Mouse (Mus musculus) right cerebral cortex, postnatal 4 days (tissue): ENCODE measurements around the gene Rpl27.
"Not testable (repeated sequence)": the region's sequence is repeated elsewhere in the genome, so short reads cannot be mapped to it uniquely, and the experiment has no call there.

Experiments
- DNase-seq: peaks from one replicate; pipeline ENCODE4 v3.0.0-alpha.2; 2022

The Rpl27 gene

DNA sequence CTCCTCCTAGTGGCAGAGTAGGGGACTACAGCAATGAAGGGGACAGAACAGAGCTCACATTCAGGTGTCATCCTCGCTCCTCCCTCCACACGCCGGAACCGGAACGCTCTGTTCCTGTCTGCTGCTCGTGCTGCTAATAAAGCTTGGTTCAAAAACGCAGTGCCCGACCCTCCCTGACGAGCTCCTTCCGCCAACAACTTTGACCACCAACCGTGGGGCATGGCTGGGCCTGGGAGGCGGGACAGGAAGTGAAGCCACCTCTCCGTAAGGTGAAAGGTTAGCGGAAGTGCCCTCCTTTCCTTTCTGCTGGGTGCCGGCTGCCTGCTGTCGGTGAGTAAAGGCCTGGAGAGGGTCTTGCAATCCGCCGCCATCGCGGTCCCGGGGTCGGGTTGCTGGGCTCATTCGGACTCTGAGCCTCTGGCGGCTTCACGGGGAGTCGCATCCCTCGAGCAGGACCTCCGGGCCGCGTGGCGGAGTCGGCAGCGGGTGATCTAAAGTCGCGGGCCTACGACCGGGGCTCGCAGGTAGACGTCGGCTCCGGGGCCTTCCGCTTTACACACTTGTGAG lies at the start of gene Rpl27:
Gene Rpl27 (plus strand): TSS at position 172 of the 567 bp plus-strand sequence.
- DNase-seq = peak; percentile 89

DNA sequence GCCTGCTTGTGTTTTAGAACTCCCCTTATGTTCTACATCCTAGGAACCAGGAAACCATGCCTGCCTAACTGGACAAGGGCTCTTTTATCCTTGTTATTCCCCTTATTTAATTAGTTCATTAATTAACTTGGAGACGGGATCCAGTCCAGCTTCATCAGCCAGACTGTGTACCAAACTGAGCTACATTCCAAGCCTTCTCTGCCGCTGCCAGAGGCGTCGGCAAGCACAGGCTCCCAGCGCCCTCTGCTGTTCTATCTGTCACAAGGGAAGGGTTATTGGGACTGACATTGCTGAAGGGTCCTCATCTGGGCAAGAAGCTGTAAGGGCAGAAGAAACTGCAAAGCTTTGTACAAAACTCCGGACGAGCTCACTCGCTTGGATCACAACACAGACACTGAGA lies 47.0 kb upstream of the Rpl27 start:
- DNase-seq = peak; percentile 79

DNA sequence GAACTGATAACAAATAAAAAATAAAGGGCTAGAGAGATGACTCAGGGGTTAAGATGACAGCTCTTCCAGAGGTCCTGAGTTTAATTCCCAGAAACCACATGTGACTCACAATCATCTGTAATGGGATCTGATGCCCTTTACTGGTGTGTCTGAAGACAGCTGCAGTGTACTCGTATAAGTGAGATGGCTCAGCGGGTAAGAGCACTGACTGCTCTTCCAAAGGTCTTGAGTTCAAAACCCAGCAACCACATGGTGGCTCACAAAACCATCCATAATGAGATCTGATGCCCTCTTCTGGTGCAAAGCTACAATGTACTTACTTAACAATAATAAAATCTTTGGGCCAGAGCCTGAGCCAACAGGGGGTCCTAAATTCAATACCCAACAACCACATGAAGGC lies 26.8 kb upstream of the Rpl27 start:
- DNase-seq = no peak

DNA sequence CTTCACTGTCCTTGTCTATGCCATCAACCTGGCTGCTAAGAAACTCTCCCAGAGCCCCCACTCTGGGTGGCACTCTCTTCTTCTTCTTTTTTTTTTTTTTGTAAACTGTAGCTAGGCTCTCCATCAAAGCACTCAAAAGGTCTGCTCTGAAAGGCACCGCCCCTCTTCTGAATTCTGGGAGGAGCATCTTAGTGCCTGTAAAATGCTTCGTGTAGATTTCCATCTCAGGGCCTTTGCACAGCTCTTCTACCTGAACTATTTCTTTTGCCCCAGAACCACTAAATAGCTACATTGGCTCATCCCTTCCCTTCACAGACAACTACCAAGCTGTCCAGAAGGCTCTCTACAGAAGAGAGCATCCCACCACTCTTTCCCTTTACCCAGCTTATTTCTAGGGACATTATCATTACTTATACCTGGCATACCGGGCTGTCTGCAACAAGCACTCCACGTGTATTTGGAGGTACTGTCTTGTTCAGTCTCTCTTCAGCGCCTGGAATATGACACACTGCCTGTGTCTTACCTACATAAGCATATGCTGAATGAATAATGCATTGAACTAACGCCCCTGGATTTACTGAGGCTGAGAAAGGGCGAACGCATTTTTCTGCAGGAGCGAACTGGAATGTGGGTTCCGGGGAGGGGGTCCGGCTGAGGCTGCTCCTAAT lies 25.5 kb upstream of the Rpl27 start:
- DNase-seq = no peak

DNA sequence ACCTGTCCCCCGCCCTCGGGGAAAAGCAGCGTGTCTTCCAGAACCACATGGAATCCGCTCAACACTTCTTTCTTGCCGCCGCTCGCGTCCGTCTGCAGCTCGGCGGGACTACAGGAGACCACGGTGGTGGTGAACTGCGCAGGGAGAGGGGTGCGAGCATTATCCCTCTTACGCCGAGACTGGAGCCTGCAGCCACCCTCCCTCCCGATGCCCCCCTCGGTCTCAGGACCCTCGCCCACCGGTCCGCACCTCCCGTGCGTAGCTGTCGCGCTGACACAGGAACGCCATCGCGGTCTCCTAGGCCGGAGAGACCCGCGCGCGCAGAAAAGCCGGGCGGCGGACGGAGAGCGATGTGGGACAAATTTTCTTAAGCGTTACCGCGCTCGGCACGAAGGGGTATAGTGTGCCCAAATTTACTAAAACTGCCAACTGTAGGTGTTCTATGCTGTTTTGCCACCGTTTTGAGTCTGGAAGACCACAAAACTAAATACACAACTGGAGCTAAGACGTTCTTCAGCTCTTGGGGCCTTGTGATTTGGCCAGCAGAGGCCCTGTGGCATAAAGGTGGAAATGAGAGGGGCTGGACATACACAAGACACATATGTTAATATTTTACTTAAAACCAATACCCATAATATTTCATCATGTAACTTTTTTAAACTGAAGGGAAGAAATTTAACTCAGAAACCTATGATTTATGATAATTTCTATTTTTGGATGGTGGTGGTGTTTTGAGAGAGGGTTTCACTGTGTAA lies 24.8 kb upstream of the Rpl27 start, which contains the start of gene Aarsd1:
Gene Aarsd1 (minus strand): TSS at position 515 of the 755 bp plus-strand sequence.
- peak; percentile 91 for DNase-seq

DNA sequence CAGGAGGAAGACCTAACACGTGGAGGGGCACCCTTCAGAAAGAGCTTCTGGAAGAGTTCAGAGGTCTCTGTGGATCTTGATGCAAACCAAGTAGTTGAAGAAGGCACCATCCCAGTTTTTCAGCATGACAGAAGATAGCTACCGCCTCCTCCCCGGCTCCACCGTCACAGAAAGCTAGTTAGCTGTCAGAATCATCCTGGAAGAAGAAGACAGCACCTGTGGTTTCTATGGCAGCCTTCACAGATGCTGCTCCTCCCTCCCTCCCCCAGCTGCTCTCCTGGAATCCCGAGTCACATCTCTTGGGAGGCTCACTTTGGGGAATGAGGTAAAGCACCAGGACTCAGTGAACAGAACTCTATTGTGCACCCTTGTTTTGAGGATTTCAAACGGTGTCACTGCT lies 23.1 kb upstream of the Rpl27 start:
- no peak for DNase-seq

DNA sequence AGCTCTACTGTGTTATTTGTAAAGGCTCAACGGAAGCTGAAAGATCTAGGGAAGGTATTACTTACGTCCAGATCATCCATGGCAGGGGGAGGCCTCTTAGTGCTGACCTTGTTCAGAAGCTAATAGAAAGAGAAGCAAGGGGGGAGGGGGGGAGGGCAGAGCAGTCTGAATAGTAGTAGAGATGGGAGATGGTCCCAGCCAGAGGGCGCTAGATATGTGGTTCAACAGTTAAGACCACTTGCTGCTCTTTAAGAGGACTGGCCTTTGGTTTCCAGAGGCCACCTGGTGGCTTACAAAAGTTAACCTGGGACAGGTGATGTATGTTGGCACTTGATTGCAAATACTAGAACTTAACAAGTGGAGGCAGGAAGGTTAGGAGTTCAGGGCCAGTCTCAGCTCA lies 22.5 kb upstream of the Rpl27 start:
- DNase-seq = no peak

DNA sequence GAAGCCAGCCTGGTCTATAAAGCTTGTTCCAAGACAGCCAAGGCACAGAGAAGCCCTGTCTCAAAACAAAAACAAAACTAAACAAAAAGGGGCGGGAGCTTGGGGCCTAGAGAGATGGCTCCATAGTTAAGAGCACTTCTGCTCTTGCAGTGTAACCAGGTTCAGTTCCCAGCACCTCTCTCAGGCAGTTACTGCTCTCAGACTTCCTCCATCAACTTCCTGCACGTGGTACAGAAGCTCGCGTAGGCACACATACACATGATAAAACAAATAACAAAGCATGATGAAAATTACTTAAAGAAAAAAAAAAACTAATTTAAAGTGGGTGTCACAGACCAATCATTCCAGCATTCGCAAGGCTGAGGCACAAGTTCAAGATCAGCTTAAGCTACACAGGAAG lies 21.9 kb upstream of the Rpl27 start:
- no peak for DNase-seq

DNA sequence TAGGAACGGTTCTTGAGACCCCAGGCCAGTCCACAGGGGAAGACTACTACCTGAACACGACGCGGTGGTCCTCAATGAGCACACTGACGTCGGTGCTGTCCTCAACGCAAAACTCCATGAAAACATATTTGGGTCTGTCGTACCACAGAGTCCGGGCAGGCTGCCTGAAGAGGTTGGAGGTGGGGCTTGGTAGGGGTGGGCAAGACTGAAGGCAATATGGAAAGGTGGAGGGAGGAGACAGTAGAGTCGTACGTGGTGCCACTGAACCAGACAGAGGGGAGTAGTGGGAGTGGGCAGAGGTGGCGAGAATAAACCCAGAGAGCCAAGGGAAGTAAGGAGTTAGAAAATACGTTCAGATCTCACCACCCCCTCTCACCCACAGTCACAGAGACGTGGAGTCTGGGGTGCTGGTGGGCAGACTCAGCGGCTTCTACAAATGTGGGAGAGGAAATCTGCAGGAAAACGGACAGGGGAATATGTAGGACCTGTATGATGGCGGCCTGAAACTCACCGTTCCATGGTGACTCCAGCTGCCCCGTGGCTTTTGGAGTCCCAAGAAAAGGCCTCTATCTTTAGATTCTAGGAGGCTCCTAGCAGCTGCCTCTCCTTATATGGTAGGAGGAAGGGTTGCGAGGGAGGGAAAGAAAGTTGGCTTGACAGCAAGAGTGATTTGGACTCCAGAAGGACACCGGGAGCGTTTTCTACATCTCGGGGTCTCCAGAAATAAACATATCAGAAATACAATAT lies 17.8 kb upstream of the Rpl27 start, which contains the start of gene Gm27029:
Gene Gm27029 (minus strand): TSS at position 692 of the 747 bp plus-strand sequence.
- DNase-seq = no peak

DNA sequence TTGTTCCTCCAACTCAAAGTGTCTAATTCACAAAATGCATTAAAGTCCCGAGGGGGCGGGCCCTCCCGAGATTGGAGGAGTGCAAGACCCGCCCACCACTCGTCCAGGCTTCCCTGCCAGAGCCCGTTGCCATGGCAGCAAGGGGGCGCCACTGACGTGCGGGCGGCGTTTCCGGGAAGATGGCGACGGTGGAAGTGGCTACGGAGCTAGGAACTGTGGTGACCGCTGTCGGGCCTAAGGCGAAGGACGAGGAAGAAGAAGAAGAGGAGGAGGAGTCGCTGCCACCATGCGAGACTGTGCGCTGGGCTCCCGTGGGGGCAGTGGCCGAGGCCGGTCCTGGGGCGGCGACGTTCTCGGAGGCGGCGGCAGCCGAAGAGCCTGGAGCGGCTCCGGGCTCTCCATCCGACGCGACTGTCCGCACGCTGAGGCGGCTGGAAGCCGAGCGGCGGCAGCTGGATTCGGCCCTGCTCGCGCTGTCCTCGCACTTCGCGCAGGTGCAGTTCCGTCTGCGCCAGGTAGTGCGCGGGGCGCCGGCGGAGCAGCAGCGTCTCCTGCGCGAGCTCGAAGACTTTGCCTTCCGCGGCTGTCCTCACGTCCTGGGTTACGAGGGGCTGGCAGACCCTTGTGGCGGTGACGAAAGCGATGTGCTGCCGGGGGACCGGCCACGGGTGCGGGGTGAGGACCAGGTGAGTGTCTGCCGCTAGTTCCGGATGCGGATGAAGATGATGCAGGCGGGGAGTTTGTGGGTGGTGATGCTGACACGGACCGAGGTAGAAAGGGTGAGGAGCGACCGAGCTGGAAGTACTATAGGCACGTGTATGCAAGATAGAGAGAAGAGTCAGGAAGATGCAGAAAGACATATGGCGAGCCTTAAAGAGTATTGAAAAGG lies 16.9 kb upstream of the Rpl27 start, which contains the start of the genes Rundc1 and Ptges3l:
Gene Rundc1 (plus strand): TSS at position 161 of the 889 bp plus-strand sequence.
Gene Ptges3l (minus strand): TSS at position 409 of the 889 bp plus-strand sequence.
- DNase-seq = peak; percentile 99

DNA sequence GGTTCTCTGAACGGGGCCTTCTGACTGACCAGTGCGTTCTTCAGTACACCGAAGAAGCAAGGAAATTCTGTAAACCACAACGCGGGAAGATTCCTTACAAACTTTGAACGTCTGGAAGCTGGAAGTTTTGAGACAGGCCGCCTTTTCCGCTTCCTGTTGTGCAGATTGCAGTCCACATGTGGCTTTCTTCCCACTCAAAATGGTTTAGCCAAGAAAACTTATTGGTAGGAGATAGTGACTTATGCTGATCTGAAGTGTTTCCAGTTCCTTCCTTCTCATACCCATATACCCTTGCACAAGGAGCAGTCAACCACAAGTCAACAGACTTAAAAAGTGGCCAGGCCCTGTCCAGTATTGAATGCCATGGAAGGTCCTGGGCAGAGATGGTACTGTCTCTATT lies 15.9 kb upstream of the Rpl27 start:
- DNase-seq = no peak

DNA sequence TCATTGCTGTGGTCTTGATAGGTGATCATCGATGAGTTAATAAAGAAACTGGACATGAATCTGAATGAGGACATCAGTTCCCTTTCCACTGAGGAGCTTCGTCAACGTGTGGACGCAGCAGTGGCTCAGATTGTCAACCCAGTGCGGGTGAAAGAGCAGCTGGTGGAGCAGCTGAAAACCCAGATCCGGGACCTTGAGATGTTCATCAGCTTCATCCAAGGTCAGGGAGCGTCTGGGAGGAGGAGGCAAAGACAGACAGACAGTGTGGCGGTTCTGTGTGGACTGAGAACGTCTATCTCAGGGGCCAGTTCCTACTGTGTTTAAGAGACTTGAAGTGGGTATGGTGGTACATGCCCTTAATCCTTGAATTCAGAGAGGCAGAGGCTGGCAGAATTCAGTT lies 10.8 kb upstream of the Rpl27 start:
- no peak for DNase-seq

DNA sequence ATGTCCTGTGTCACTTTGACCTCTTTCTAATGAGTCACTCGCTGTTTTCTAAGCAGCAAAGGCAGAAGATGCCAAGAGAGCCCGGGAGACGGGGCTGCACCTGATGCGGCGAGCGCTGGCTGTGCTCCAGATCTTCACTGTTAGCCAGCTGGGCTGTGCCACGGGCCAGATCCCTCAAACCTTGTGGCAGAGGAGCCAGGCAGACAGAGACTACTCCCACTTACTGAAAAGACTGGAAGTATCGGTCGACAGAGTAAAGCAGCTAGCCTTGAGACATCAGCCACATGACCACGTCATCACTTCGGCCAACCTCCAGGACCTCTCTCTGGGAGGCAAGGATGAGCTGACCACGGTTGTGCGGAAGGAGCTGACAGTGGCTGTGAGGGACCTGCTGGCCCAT lies 8.7 kb upstream of the Rpl27 start:
- DNase-seq = no peak

DNA sequence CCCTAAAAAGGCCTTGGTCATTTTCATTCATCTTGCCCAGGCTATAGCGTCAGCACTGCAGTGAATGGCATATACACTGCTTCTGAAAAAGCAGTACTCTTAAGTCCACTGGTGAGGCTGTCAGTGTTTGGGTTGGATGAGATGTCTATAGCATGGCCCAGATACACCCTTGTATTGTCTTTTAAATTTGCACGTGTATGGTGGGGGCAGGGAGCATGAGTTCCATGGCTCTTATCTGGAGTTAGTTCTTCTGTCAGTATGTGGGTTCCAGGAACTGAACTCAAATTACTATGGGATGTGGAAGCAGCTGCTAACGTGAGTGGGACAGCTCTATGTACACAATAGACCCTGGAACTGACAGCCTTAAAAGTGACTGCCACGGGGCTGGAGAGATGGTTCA lies 6.3 kb upstream of the Rpl27 start:
- no peak for DNase-seq

DNA sequence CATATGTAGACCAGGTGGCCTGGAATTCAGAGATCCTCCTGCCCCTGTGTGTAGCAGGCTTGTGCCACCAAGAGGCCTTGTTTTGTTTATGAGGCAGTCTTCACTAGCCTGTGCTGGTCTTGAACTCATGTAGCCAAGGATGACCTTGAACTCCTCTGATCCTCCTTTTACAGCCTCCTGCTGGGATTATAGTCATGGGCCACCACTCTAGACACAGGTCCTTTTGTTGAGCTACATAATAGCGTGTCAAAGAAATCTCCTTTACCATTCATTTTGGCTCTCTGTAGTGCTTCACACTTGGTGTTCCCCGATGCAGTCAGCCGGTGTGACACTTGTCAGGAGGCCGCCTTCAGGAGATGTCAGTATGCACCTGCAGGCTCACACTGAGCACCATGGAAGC lies 5.2 kb upstream of the Rpl27 start:
- DNase-seq = no peak

DNA sequence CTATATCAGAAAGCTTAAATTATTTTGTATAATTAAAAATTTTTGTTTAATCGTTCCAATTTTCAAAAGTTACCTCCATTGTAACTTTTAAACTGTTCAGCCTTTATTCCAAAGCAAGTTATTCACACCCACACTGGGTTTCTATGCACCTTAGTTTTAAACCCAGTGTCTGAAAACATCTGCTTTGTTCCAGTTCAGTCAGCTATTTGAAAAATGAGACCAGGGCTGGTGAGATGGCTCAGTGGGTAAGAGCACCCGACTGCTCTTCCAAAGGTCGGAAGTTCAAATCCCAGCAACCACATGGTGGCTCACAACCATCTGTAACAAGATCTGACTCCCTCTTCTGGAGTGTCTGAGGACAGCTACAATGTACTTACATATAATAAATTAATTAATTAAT lies 4.1 kb upstream of the Rpl27 start:
- not testable (repeated sequence) for DNase-seq

DNA sequence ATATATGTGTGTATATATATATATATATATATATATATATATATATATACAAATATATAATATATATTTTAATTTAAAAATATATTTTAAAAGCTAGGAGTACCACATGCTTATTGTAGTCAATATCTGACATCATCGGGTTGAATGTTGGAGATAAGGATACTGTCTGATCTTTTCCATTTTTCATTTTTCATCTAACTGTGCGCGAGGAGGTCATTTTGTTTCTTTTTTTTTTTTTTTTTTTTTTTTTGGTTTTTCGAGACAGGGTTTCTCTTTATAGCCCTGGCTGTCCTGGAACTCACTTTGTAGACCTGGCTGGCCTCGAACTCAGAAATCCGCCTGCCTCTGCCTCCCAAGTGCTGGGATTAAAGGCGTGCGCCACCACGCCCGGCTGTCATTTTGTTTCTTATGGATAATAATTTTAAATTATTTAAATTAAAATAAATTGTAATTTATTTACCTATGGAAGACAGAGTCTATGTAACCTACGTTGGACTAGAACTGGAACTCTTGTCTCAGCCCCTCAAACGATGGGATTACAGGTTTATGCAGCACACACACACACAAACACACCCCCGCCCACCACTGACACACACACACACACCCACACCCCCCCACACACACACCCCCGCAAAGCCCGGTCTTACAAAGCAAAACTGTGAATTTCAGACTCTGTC lies 510 bp upstream of the Rpl27 start:
- not testable (repeated sequence) for DNase-seq

DNA sequence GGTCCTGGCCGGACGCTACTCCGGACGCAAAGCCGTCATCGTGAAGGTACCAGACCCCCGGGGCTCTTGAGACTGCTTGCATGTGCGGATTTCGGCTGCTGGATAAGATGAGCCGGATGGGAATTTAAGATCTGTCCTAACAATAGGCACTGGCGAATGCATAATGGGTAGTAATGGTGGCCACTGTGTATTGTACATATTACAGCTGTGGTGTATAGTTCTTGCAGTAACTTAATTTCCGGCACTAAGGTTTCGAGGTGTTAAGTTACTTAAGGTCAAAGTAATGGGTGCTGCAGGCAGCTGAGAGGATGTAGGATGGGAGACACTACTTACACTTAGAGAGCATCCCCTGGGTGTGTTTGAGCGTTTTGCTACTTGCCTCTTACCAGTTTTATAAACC lies 662 bp downstream of the Rpl27 start:
- DNase-seq = no peak

DNA sequence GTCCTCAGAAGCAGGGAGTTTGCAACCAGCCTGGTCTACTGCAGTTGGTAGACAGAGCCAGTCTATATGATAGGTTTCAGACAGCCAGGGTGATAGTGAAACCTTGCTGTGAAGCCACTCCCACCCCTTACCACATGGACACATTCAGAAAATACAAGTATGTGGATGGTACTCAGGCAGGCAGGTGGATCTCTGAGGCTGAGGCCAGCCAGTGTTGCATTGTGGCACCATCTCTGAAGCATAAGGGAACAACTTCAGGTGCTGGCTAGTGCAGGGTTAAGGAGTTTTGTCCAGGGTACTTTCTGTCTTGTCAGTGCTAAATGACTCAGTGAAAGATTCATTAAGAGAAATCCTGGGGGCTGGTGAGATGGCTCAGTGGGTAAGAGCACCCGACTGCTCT lies 4.2 kb downstream of the Rpl27 start:
- DNase-seq = no peak

DNA sequence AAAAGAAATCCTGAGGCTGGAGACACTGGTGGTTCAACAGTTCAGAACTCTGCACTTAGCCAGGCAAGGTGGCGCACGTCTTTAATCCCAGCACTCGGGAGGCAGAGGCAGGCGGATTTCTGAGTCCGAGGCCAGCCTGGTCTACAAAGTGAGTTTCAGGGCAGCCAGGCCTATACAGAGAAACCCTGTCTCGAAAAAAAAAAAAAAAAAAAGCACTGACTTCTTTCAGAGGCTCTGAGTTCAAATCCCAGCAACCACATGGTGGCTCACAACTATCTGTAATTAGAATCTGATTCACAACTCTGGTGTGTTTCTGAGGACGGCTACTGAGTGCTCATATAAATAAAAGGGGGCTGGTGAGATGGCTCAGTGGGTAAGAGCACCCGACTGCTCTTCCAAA lies 4.8 kb downstream of the Rpl27 start:
- DNase-seq = not testable (repeated sequence)

DNA sequence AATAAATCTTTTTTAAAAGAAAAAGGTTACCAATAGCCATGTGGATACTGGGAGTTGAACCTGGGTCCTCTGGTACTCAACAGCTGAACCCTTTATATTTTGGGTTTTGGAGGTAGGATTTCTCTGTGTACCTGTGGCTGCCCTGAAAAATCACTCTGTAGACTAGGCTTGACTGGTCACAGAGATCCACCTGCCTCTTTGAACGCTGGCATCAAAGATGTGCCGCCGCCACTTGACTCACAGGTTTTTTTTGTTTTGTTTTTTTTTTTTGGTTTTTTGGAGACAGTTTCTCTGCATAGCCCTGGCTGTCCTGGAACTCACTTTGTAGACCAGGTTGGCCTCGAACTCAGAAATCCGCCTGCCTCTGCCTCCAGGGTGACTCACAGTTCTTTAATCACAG lies 5.7 kb downstream of the Rpl27 start:
- no peak for DNase-seq
